ENCODE assay signal across 8 mouse cellular contexts in the genomic region with DNA sequence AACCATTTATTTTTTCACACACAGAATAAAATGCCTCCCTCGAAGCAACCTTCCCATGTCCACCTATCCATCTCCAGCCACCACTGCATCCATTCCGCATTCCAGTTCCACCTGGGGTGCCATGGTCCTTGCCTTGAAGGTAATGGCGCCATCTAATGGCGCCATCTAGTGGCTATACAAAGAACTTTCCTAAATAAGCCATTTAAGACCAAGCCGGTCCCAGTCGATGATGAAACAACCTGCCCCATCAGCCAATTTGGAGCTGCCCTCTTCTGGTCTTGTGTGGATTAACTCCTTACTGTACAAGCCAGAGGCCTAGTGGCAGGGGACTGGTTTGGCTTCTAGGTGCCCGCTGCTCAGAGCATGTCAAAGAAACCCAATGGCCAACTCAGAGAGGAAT. TPM values are rescaled to one million over a fixed set of nuclear protein-coding genes. Genes with fewer than 3 reads are reported as not detected.
DNase-seq lines count a peak whose midpoint lies in the region; ATAC-seq and TF ChIP-seq lines count a peak whose summit lies in the region.
"Had no signal": no experiment of that assay in that cellular context is flagged by ENCODE, and none has a peak within 500 bp of the region (broad histone marks: within the 10 kb centered on the region; RNA-seq: fewer than 3 reads in every experiment).

No protein-coding gene starts in this region.

- no peaks in the 10 kb centered on the region for H3K27me3 ChIP-seq in Patski
- H3K27me3 ChIP-seq in midbrain, embryonic 14.5 days (ENCODE audit: control insufficient read depth, insufficient read depth, low read length), result no peaks in the 10 kb centered on the region
- H3K27me3 ChIP-seq: neural tube, embryonic 13.5 days had no signal

- H3K36me3 ChIP-seq in midbrain, embryonic 14.5 days (ENCODE audit: control insufficient read depth, insufficient read depth, low read length), result no peaks in the 10 kb centered on the region
- H3K36me3 ChIP-seq: neural tube, embryonic 13.5 days had no signal

- no peak overlapping the region for H3K27ac ChIP-seq in left cerebral cortex, adult 2 months
- no peak overlapping the region for H3K27ac ChIP-seq in midbrain, embryonic 14.5 days (replicated peaks; ENCODE audit: low read depth, low read length)
- H3K27ac ChIP-seq: neural tube, embryonic 13.5 days had no signal

- no peak overlapping the region for H3K4me2 ChIP-seq in midbrain, embryonic 14.5 days (ENCODE audit: low read length)
- H3K4me2 ChIP-seq: neural tube, embryonic 13.5 days had no signal

- H3K9me3 ChIP-seq in midbrain, embryonic 14.5 days (ENCODE audit: control insufficient read depth, low read length), result no peaks in the 10 kb centered on the region
- H3K9me3 ChIP-seq: neural tube, embryonic 13.5 days had no signal

- in situ Hi-C loops in Patski (cut with MboI; ENCODE audit: low pct_unique_long_range_greater_than_20kb), result no loop called here

- ATAC-seq in Patski, result peak; percentile 60
- ATAC-seq in midbrain, embryonic 14.5 days (ENCODE audit: low FRiP score, low TSS enrichment), result no peak; the same call in 1 of the 2 replicates

- no peaks in the 10 kb centered on the region for H3K4me1 ChIP-seq in midbrain, embryonic 14.5 days (ENCODE audit: control insufficient read depth, insufficient read depth, low read length)
- H3K4me1 ChIP-seq: neural tube, embryonic 13.5 days had no signal

- POLR2A ChIA-PET in Patski (lab: Charles Lee), result no interaction called here

- intact Hi-C loops in left cerebral cortex, adult 2 months (cut with DNase I), result no loop called here
- intact Hi-C loops in left cerebral cortex, postnatal 10 days (cut with DNase I), result no loop called here
- intact Hi-C loops in left cerebral cortex, postnatal 36 days (cut with DNase I), result no loop called here

- CTCF ChIA-PET in Patski (lab: Charles Lee), result interaction anchor here (1.1 kb wide), 1 partner anchor 26 kb away, joined by 4 read pairs; no protein-coding TSS in a partner anchor

- H3K9ac ChIP-seq in midbrain, embryonic 14.5 days (replicated peaks; ENCODE audit: low read length), result no peak overlapping the region
- H3K9ac ChIP-seq: neural tube, embryonic 13.5 days had no signal

- DNase-seq in left cerebral cortex, adult 2 months (ENCODE audit: extremely low spot score in 1 of 2, low spot score in 2 of 2), result no peak
- DNase-seq in left cerebral cortex, postnatal 10 days (ENCODE audit: extremely low spot score in 1 of 2, low spot score in 2 of 2), result no peak
- peak; percentile 12 for DNase-seq in Patski (ENCODE audit: low read depth, low spot score)
- DNase-seq in embryo, embryonic 11 days, result peak; percentile 49
- DNase-seq in midbrain, embryonic 14.5 days, result peak; percentile 32
- DNase-seq in heart, adult 9 months (ENCODE audit: low spot score in 2 of 2), result no peak
- DNase-seq in left cerebral cortex, postnatal 36 days (ENCODE audit: low spot score in 2 of 2), result no peak

- H3K4me3 ChIP-seq in left cerebral cortex, adult 2 months, result no peak overlapping the region
- no peak overlapping the region for H3K4me3 ChIP-seq in midbrain, embryonic 14.5 days (replicated peaks; ENCODE audit: low read depth, low read length)
- H3K4me3 ChIP-seq: neural tube, embryonic 13.5 days had no signal

- peak; percentile 63 for TF ChIP-seq CTCF in left cerebral cortex, adult 2 months (IDR thresholded peaks at IDR 0.05)
- peak; percentile 67 for TF ChIP-seq CTCF in Patski (IDR thresholded peaks at IDR 0.05)

- WGBS in midbrain, embryonic 14.5 days, result 22% methylated on average over 7 of the region's 7 CpGs

RNA-seq across cellular contexts. Expression of a gene that starts 28.7 kb away (rescaled TPM):
- total RNA-seq in left cerebral cortex, adult 2 months (2021), result 10 to 100 TPM; 46.1 to 47.4 TPM
- total RNA-seq in left cerebral cortex, postnatal 10 days (2021), result 100 to 1,000 TPM; 113 to 114 TPM
- not detected for polyA plus RNA-seq in Patski (2021)
- 25.2 and 27.8 TPM in 2 replicates for polyA plus RNA-seq in midbrain, embryonic 14.5 days (2014; fragmentation: Nextera tagmentation; extraction: Ambion mirVana)
- 10 to 100 TPM; 45.2 to 50.0 TPM for total RNA-seq in left cerebral cortex, postnatal 36 days (2021)

Comparison
In these comparisons a context has a peak if more than half of its experiments do, and no peak if none do; other contexts are left out.
1. DNase-seq: peak in Patski (single experiment), embryo, embryonic 11 days (single experiment) and midbrain, embryonic 14.5 days (single experiment); none in left cerebral cortex, adult 2 months (0 of 2), left cerebral cortex, postnatal 10 days (0 of 2), heart, adult 9 months (0 of 2) and left cerebral cortex, postnatal 36 days (0 of 2).